Mouse (Mus musculus) testis, adult 2 months (tissue): ENCODE measurements around the gene Gnmt. TPM values are rescaled to one million over a fixed set of nuclear protein-coding genes. Genes with fewer than 3 reads are reported as not detected.

Source experiments
- H3K27ac ChIP-seq: fragments of 200-500 bp; 2 replicates; pipeline ENCODE4 v1.5.1; 2012; ENCODE audit warnings: low read depth, low read length; ENCODE audit not compliant: control insufficient read depth, insufficient read depth
- H3K27me3 ChIP-seq: fragments of 200-500 bp; 2 replicates; pipeline ENCODE4 v1.6.1; 2012; ENCODE audit warnings: mild to moderate bottlenecking, low read length, moderate library complexity; ENCODE audit not compliant: control insufficient read depth, insufficient read depth
- H3K36me3 ChIP-seq: fragments of 200-500 bp; 2 replicates; pipeline ENCODE4 v1.6.1; 2012; ENCODE audit warnings: mild to moderate bottlenecking, low read length; ENCODE audit not compliant: control insufficient read depth, insufficient read depth
- H3K4me1 ChIP-seq: fragments of 200-500 bp; 2 replicates; pipeline ENCODE4 v1.6.1; 2012; ENCODE audit warnings: low read length; ENCODE audit not compliant: control insufficient read depth, insufficient read depth
- H3K4me3 ChIP-seq: fragments of 200-500 bp; 2 replicates; pipeline ENCODE4 v1.5.1; 2012; ENCODE audit warnings: low read depth, mild to moderate bottlenecking, low read length, moderate library complexity, mixed read lengths; ENCODE audit not compliant: control insufficient read depth
- CTCF ChIP-seq: fragments of 200-500 bp; IDR thresholded peaks from 2 replicates; pipeline ENCODE4 v1.5.1; 2012; ENCODE audit warnings: low read depth, mild to moderate bottlenecking, inconsistent platforms, low read length, moderate library complexity; ENCODE audit not compliant: control insufficient read depth, insufficient read depth, insufficient replicate concordance
- POLR2A ChIP-seq: fragments of 200-500 bp; IDR thresholded peaks from 2 replicates; pipeline ENCODE4 v1.6.1; 2012; ENCODE audit warnings: low read depth, mild to moderate bottlenecking, inconsistent platforms, low read length, moderate library complexity; ENCODE audit not compliant: control insufficient read depth
- polyA plus RNA-seq: library from polyadenylated mRNA; depleted of rRNA; stranded (reverse); fragments of >200 nt; gene quantifications from 2 replicates; pipeline ENCODE4 v1.2.3, GENCODE M21; 2012

Gnmt gene
- polyA plus RNA-seq, 1 experiment, result 2.3 TPM

DNA sequence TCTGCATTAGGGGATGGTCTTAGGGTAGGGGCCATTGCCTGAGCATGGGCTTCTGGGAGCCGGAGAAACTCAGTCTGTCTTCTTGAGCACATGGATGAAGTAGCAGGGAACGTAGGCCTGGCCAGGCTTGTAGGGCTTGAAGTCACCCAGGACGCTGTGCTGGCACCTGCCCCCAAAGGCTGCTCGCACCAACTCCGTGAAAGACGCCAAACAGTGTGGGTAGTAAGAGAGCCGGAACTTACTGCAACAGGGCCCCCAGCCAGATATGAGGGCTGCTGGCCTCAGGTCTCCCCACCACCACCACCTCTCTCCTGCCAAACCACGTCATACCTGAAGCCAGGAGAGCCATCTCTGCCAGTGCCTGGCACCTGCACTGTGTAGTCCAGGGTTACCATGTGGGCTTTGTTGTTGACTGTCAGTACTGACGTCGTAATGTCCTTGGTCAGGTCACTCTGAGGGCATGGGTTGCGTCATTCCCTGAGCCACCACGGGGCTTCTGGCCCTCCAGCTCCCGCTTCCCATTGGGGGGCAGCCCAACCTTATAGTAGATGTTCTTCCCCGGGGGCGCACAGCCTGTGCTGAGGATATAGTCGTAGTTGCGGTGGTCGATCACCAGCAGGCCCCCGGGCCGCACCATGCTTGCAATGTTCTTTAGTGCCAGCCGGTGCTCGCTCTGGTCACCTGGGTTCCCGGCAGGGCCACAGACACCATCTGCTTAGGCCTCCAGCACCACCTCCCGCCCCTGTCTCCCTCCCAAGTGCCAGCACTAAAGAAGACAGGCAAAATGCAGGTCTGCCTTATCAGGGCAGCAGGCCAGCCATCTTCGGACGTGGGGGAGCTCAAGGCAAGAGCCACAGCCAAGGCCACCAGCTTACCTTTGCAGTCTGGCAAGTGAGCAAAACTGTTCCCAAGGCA is 3.0 kb downstream of the Gnmt start:
- Histone ChIP-seq H3K36me3 (no peaks in the 10 kb centered on the region; the same call in 1 of the 2 replicates), H3K4me1 (peaks cover 8% of the 10 kb centered on the region), H3K27ac (no peak overlapping the region), H3K27me3 (no peaks in the 10 kb centered on the region), H3K4me3 (no peak overlapping the region)
- no peak for TF ChIP-seq POLR2A
- TF ChIP-seq CTCF, result no peak

DNA sequence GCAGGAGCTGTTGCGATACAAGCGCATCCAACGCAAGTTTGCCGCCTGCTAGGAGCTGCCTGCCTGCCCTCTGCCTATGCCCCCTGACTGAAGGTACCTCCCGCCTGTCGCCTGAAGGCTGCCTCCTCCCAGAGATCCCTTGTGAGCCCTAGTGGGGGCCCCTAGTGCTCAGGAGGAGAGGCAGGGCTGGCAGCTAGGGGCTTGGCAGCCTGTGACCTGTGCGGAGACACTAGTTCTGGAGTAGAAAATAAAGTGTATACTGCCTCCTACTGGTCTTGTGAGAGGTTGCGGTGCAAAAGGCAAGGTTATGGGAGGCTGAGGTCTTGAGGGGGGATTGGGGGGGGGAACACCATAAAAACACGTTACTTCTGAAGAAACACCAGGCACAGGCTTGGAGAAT is 3.7 kb downstream of the Gnmt start:
- Histone ChIP-seq H3K27ac (no peak overlapping the region), H3K27me3 (no peaks in the 10 kb centered on the region), H3K4me1 (peaks cover 8% of the 10 kb centered on the region), H3K36me3 (no peaks in the 10 kb centered on the region; the same call in 1 of the 2 replicates), H3K4me3 (no peak overlapping the region)
- no peak for TF ChIP-seq POLR2A
- peak; percentile 34; the same call in 1 of the 2 replicates for TF ChIP-seq CTCF

DNA sequence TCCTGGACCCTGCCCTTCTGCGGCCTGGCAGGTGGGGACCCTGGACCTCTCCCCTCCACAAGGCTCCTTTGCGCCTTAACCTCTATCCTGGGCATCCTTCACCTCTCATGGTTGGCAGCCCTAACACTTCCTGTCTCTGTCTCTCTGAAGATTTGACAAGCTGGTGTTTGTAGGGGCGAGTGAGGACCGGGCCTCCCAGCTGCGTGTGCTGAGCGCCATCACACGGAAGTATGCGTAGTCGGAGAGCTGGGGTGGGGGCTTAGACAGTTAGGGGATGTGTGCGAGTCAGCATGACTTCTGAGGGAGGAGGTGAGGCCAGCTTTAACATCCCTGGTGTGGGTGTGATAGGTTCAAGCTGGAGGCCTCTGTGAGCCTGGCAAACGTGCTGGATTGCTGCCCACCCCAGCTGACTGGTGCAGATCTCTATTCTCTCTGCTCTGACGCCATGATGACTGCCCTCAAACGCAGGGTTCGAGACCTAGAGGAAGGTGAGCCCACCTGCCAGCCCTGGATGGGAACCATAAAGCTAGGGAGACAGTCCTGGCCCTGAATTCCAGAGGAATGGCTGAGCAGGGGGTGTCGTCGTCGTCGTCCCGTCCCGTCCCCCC is 4.4 kb downstream of the Gnmt start:
- Histone ChIP-seq H3K27ac (no peak overlapping the region), H3K36me3 (no peaks in the 10 kb centered on the region; the same call in 1 of the 2 replicates), H3K4me1 (peaks cover 8% of the 10 kb centered on the region), H3K4me3 (no peak overlapping the region), H3K27me3 (no peaks in the 10 kb centered on the region)
- TF ChIP-seq CTCF (no peak), POLR2A (no peak)

DNA sequence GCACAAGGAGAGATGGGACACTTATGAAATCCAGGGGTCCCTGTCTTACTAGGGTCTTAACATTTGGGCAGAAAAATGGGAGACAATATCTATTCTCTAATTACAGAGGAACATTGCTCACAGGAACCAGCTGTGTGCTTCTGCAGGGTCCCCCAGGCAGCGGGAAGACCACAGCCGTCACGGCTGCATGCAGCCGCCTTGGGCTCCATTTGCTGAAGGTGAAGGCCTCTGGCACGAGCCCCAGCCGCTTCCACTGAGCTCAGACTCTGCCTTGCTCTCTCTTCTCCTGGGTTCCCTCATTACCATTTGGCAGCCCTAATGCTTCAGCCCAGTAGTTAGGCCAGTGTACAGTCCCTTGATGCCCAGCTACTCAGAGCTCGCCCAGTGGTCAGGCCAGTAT is 7.9 kb downstream of the Gnmt start:
- Histone ChIP-seq H3K27me3 (no peaks in the 10 kb centered on the region), H3K4me3 (no peak overlapping the region), H3K36me3 (no peaks in the 10 kb centered on the region; the same call in 1 of the 2 replicates), H3K4me1 (no peaks in the 10 kb centered on the region), H3K27ac (no peak overlapping the region)
- no peak for TF ChIP-seq CTCF
- TF ChIP-seq POLR2A, result no peak

DNA sequence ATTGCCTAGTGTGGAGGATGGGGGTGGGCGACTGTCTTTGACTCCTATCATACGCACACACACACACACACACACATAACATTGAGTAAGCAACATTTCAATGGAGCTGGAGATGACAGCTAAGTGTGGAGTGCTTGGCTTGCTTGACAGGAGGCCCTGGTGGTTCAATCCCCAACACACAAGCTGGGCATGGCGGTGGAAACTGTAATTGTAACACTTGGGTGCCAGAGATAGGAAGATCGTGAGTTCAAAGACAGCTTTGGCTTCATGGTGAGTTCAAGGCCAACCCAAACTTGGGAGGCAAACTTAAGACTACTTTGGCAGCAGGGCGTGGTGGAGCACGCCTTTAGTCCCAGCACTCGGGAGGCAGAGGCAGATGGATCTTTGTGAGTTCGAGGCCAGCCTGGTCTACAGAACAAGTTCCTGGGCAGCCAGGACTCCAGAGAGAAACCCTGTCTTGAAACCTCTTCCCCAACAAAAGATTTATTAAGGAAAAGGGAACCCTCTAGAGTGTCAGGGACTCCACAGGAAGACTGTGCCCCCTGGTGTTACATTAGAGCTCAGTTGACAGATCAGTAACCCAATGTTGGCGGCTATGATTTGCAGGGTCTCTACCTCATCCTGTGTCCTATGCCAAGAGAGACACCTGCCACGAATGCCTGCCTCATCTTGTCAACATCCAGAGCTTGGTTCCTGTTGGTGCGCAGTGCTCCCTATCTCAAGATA is 14.0 kb downstream of the Gnmt start:
- H3K36me3 ChIP-seq, result no peaks in the 10 kb centered on the region

DNA sequence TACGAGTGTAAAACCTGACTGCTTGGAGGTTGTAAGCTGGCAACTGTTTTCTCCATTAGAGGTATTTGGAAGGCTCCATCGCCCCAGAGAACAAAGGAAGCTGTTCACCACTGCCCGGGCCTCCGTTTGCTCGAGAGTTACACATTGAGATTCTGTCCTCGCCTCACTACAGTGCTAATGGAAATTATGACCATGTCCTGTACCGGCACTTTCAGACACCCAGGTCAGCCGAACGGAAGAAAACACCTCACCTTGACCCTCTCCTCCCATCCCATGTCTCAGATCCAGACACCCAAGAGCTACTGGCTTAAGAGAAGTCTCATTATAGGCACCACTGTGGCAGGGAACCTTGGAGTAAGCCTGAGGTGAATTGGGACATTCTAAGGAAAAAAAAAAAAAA is 15.1 kb downstream of the Gnmt start:
- H3K4me3 ChIP-seq, result no peak overlapping the region
- no peak overlapping the region for H3K27ac ChIP-seq
- H3K36me3 ChIP-seq, result no peaks in the 10 kb centered on the region
- H3K27me3 ChIP-seq, result no peaks in the 10 kb centered on the region
- TF ChIP-seq POLR2A, result no peak
- TF ChIP-seq CTCF, result no peak
- peaks cover 2% of the 10 kb centered on the region for H3K4me1 ChIP-seq

More for the DNA sequence above, 14.0 kb downstream of the Gnmt start:
- peaks cover 2% of the 10 kb centered on the region for H3K4me1 ChIP-seq
- TF ChIP-seq CTCF (no peak), POLR2A (no peak)
- no peak overlapping the region for H3K27ac ChIP-seq
- H3K4me3 ChIP-seq, result no peak overlapping the region
- no peaks in the 10 kb centered on the region for H3K27me3 ChIP-seq

DNA sequence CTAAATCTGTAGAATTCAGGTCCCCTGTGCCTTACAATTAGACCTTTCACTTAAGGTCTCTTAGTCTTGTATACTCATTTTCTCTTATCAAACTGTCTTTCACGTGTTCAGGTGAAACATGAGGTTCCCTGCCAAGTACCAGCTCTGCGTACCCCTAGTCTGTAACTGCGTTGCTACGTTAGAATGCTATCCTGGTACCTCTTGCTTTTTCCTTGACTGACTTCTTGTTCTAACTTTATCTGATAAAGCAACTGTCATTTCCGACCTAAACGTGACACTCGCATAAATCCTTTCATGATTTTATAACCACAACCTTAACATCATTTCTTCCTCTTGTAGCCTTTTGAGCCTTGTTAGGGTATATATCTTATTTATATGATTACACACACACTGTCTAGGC is 16.5 kb downstream of the Gnmt start:
- no peaks in the 10 kb centered on the region for H3K36me3 ChIP-seq
- no peaks in the 10 kb centered on the region for H3K27me3 ChIP-seq
- no peak overlapping the region for H3K27ac ChIP-seq
- TF ChIP-seq POLR2A, result no peak
- TF ChIP-seq CTCF, result no peak
- peaks cover 2% of the 10 kb centered on the region for H3K4me1 ChIP-seq
- H3K4me3 ChIP-seq, result peak overlapping the region; percentile 100
